Mouse (Mus musculus) MEL (cell line): ENCODE results near the gene Clic4.

Experiments
- CHD1 ChIP-seq: IDR thresholded peaks from 2 replicates; pipeline ENCODE4 v1.6.1; 2012; ENCODE audit warnings: low read depth, mild to moderate bottlenecking, inconsistent platforms, low read length, improper control_type of control experiment
- CTCF ChIP-seq, 3 experiments: IDR thresholded peaks in 2 of 3; conservative IDR thresholded peaks in 1 of 3; 2 replicates each; pipeline ENCODE4 v1.5.1; 2011 to 2012; ENCODE audit warnings: low read length in 3 of 3, low read depth in 2 of 3, mild to moderate bottlenecking in 2 of 3, improper control_type of control experiment in 1 of 3, inconsistent platforms in 1 of 3, mixed read lengths in 1 of 3, moderate library complexity in 1 of 3; ENCODE audit not compliant: control insufficient read depth in 1 of 3, insufficient read depth in 1 of 3, poor library complexity in 1 of 3, severe bottlenecking in 1 of 3
- ETS1 ChIP-seq: IDR thresholded peaks from 2 replicates; pipeline ENCODE4 v1.6.1; 2012; ENCODE audit warnings: low read depth, mild to moderate bottlenecking, inconsistent platforms, low read length, improper control_type of control experiment, moderate library complexity
- KAT2A ChIP-seq: conservative IDR thresholded peaks from 2 replicates; pipeline ENCODE4 v1.6.1; 2012; ENCODE audit warnings: low read depth, low read length, improper control_type of control experiment, inconsistent platforms
- MYC ChIP-seq: IDR thresholded peaks from 2 replicates; pipeline ENCODE4 v1.6.1; 2011; ENCODE audit warnings: low read depth, mild to moderate bottlenecking, low read length, improper control_type of control experiment, moderate library complexity
- POLR2A ChIP-seq, 2 experiments: IDR thresholded peaks; 2 replicates each; pipeline ENCODE4 v1.6.1; 2011 to 2012; ENCODE audit warnings: low read length in 2 of 2, mild to moderate bottlenecking in 2 of 2, control low read depth in 1 of 2, improper control_type of control experiment in 1 of 2, low read depth in 1 of 2, moderate library complexity in 1 of 2; ENCODE audit not compliant: control insufficient read depth in 1 of 2, insufficient read depth in 1 of 2, poor library complexity in 1 of 2
- SMC3 ChIP-seq: IDR thresholded peaks from 2 replicates; pipeline ENCODE4 v1.6.1; 2011; ENCODE audit warnings: low read depth, low read length, improper control_type of control experiment

GRCm38 (mm10) chr4:135292477-135293089 is 20.0 kb upstream of the Clic4 start:
- TF ChIP-seq CTCF (IDR thresholded peaks at IDR 0.05 in 2 of 3, conservative IDR thresholded peaks at IDR 0.05 in 1 of 3; ENCODE audit: control insufficient read depth in 1 of 3, insufficient read depth in 1 of 3, low read depth in 2 of 3, low read length in 3 of 3, poor library complexity in 1 of 3, severe bottlenecking in 1 of 3) = no peak
- peak; percentile 20; the same call in 1 of the 2 replicates for TF ChIP-seq ETS1
- TF ChIP-seq CHD1 = no peak
- no peak for TF ChIP-seq SMC3
- peak in 1 of 2 experiments; percentile 51; a peak in 2 of 4 replicates for TF ChIP-seq POLR2A (IDR thresholded peaks at IDR 0.05; ENCODE audit: control insufficient read depth in 1 of 2, insufficient read depth in 1 of 2, low read depth in 1 of 2, low read length in 2 of 2, poor library complexity in 1 of 2)
- TF ChIP-seq KAT2A = no peak
- TF ChIP-seq MYC = 0 out of 2 replicates have a peak, but pooled peaks have one; percentile 37
